Mouse (Mus musculus) thymus, adult 2 months (tissue): ENCODE data around the gene Ctnnal1. TPM values are rescaled to one million over a fixed set of nuclear protein-coding genes. Genes with fewer than 3 reads are reported as not detected.
A peak's percentile ranks its signal among the peaks of the same experiment; 100 is the strongest.

Source experiments
- DNase-seq: peaks from one replicate; pipeline ENCODE4 v3.0.0; 2021
- H3K27ac ChIP-seq: fragments of 200-500 bp; 2 replicates; pipeline ENCODE4 v1.5.1; 2012; ENCODE audit warnings: low read length, control low read depth; ENCODE audit not compliant: control insufficient read depth, insufficient read depth
- H3K27me3 ChIP-seq: fragments of 200-500 bp; 2 replicates; pipeline ENCODE4 v1.6.1; 2012; ENCODE audit warnings: mild to moderate bottlenecking, low read length, moderate library complexity, mixed read lengths; ENCODE audit not compliant: control insufficient read depth, insufficient read depth
- H3K36me3 ChIP-seq: fragments of 200-500 bp; 2 replicates; pipeline ENCODE4 v1.6.1; 2012; ENCODE audit warnings: mild to moderate bottlenecking, low read length, moderate library complexity; ENCODE audit not compliant: control insufficient read depth, insufficient read depth
- H3K4me1 ChIP-seq: fragments of 200-500 bp; replicated peaks from 2 replicates; pipeline ENCODE4 v1.6.1; 2012; ENCODE audit warnings: low read length; ENCODE audit not compliant: control insufficient read depth, insufficient read depth
- H3K4me3 ChIP-seq: fragments of 200-500 bp; 2 replicates; pipeline ENCODE4 v1.5.1; 2012; ENCODE audit warnings: mild to moderate bottlenecking, low read length, control low read depth, moderate library complexity; ENCODE audit not compliant: control insufficient read depth, insufficient read depth
- CTCF ChIP-seq: fragments of 200-500 bp; IDR thresholded peaks from 2 replicates; pipeline ENCODE4 v1.5.1; 2012; ENCODE audit warnings: mild to moderate bottlenecking, control low read depth, low read length, moderate library complexity, borderline replicate concordance; ENCODE audit not compliant: control insufficient read depth, poor library complexity, insufficient read depth; ENCODE audit errors: extremely low read depth
- POLR2A ChIP-seq: fragments of 200-500 bp; IDR thresholded peaks from 2 replicates; pipeline ENCODE4 v1.6.1; 2012; ENCODE audit warnings: mild to moderate bottlenecking, low read length, control low read depth, moderate library complexity; ENCODE audit not compliant: control insufficient read depth, poor library complexity, insufficient read depth; ENCODE audit errors: extremely low read depth
- WGBS: fragments of 180-500 bp; shearing (Covaris S2); methylation state at CpG from one replicate; pipeline ENCODE4 v1.1.7; 2018; 5-methylcytosine and 5-hydroxymethylcytosine counted together
- polyA plus RNA-seq: library from polyadenylated mRNA; depleted of rRNA; stranded (reverse); fragments of >200 nt; gene quantifications from 2 replicates; pipeline ENCODE4 v1.2.3, GENCODE M21; 2012; rRNA removed

Ctnnal1 gene
- polyA plus RNA-seq, 1 experiment = 5.0 TPM

DNA sequence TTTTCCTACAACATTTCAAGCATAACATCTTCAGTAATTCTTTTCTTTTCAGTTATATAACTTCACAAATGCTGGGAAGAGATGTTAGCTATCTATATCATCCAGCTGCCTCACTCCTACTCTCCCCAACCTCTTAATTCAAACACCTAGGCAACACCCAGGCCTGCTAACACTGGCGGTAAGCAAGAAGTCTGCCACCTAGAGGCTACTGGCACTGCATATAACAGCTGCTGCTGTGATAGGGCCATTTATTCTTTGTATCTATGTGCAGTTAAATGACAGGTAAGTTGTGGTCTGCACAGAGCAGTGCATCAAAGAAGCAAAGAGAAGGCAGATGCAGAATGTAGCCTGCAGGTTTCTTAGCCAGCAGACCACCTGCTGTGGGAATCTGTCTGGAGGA, 73.6 kb downstream of the Ctnnal1 start:
- no peak overlapping the region for H3K4me3 ChIP-seq
- H3K4me1 ChIP-seq = no peaks in the 10 kb centered on the region
- peak; percentile 10 for DNase-seq
- no peak overlapping the region for H3K27ac ChIP-seq
- WGBS = 71% methylated on average over 1 of the region's 1 CpGs
- TF ChIP-seq CTCF (no peak), POLR2A (no peak)
- H3K27me3 ChIP-seq = no peaks in the 10 kb centered on the region
- peaks cover 50% of the 10 kb centered on the region for H3K36me3 ChIP-seq

DNA sequence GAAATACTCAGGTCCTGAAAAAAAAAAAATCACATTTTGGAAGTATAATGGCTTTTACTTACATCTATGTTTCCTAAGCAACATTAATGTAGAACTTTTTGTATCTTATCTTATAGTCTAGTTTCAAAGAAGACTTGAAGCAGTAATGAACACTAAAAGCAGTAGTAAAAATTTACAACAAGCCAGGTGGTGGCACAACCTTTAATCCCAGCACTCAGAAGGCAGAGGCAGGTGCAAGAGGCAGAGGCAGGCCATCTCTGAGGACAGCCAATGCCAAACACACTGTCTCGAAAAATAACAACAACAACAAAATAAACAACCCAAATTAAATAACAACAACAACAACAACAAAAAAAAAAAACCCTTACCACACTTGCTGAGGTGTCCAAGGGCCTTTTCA, 93.9 kb downstream of the Ctnnal1 start:
- H3K36me3 ChIP-seq = peaks cover 59% of the 10 kb centered on the region
- H3K27me3 ChIP-seq = no peaks in the 10 kb centered on the region
- H3K4me3 ChIP-seq = no peak overlapping the region
- no peaks in the 10 kb centered on the region for H3K4me1 ChIP-seq
- H3K27ac ChIP-seq = no peak overlapping the region
- no peak for DNase-seq
- 74% methylated on average over 1 of the region's 1 CpGs for WGBS
- no peak for TF ChIP-seq POLR2A
- no peak for TF ChIP-seq CTCF

DNA sequence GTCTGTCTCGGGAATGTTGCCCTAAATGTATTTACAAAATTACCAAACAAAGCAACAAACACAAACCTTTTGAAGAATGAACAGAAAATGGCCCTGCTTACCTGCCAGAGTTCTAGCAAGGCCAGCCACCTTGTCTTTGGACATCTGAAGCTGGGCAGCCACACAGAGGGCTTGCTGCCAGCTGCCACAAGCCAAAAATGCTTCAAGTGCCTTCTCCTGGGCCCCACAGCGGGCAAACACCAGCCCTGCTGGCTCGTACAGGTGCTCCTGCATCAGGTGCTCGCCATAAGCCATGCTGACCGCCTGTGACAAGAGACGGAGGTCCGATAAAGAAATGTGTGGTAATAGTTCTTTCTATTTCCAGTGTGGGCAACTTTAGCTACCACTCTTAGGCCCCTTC, 96.1 kb downstream of the Ctnnal1 start:
- H3K4me1 ChIP-seq = no peaks in the 10 kb centered on the region
- no peak overlapping the region for H3K27ac ChIP-seq
- no peaks in the 10 kb centered on the region for H3K27me3 ChIP-seq
- peaks cover 44% of the 10 kb centered on the region for H3K36me3 ChIP-seq
- H3K4me3 ChIP-seq = no peak overlapping the region
- no peak for TF ChIP-seq POLR2A
- TF ChIP-seq CTCF = no peak
- WGBS = 95% methylated on average over 7 of the region's 7 CpGs
- no peak for DNase-seq

DNA sequence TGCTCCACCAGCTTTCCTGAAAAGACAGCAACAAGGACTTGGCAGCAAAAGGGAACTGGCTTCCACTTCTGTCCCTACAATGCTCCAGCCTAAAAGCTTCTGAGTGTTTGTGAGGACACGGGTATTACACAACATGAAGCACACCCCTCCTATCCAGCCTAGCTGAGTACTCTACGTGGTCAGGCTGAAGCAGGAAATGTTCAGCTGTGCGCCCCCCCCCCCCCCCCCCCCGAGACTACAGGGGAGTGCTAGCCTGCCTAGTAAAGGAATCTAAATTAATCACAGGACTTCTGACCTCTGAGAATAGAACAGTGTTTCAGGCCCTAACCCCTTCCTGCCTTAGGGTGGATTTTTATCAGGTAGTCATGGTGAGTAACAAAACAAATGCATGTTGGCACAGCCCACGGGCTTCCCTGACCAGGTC, 97.1 kb downstream of the Ctnnal1 start:
- no peak for DNase-seq
- 77% methylated on average over 5 of the region's 5 CpGs for WGBS
- no peaks in the 10 kb centered on the region for H3K27me3 ChIP-seq
- TF ChIP-seq CTCF = no peak
- no peak for TF ChIP-seq POLR2A
- peaks cover 34% of the 10 kb centered on the region for H3K36me3 ChIP-seq
- H3K27ac ChIP-seq = no peak overlapping the region
- no peaks in the 10 kb centered on the region for H3K4me1 ChIP-seq
- no peak overlapping the region for H3K4me3 ChIP-seq

Other genes with a start within 250 kb of the Ctnnal1 start
- not detected in 2 replicates for gene Gm26657, start 125.1 kb downstream of the Ctnnal1 start, polyA plus RNA-seq
- gene Actl7b, start 123.7 kb downstream of the Ctnnal1 start, polyA plus RNA-seq = 0.59 TPM in 1 of 2 replicates, not detected in the other
- 0.05 TPM in 1 of 2 replicates, not detected in the other for gene Actl7a, start 121.8 kb downstream of the Ctnnal1 start, polyA plus RNA-seq
- 18.0 and 19.3 TPM in 2 replicates for gene Elp1, start 62.9 kb downstream of the Ctnnal1 start, polyA plus RNA-seq
- 6.6 and 7.7 TPM in 2 replicates for gene Fam206a, start 62.8 kb downstream of the Ctnnal1 start, polyA plus RNA-seq
- gene Tmem245, start 82.2 kb upstream of the Ctnnal1 start, polyA plus RNA-seq = 25.9 and 27.2 TPM in 2 replicates
- gene Frrs1l, start 125.2 kb upstream of the Ctnnal1 start, polyA plus RNA-seq = 0.03 TPM in 1 of 2 replicates, not detected in the other